26 mouse cellular contexts compared by ENCODE assay signal in the genomic region with DNA sequence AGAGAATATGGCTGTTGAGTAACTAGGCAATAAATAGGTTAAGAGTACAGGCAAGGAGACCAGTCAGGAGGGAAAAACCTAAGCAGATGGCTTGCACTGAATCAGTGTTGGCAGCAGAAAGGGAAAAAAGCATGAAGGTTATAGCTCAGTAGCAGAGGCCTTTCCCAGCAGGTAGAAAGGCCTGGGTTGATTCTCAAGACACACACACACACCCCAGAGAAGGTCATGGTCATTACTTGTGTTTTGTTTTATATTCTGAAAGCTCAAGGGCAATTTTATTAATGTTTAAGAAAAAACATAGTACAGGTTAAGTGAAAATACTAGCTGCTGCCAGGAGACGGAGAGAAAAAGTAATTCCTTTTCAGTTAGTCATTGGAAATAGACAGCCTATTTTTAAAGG. TPM values are rescaled to one million over a fixed set of nuclear protein-coding genes. Genes with fewer than 3 reads are reported as not detected.
DNase-seq lines count a peak whose midpoint lies in the region; ATAC-seq and TF ChIP-seq lines count a peak whose summit lies in the region.
"Had no signal": no experiment of that assay in that cellular context is flagged by ENCODE, and none has a peak within 500 bp of the region (broad histone marks: within the 10 kb centered on the region; RNA-seq: fewer than 3 reads in every experiment).

No protein-coding gene starts in this region.

- peak; percentile 7 to 63 for DNase-seq in adrenal gland, adult (ENCODE audit: inconsistent age in 2 of 2, low spot score in 1 of 2)
- DNase-seq in adrenal gland, adult 18-20 months (ENCODE audit: low spot score in 2 of 2): no peak
- DNase-seq in kidney, adult 2 months: peak; percentile 74
- DNase-seq in kidney, postnatal 14 days: peak; percentile 62
- DNase-seq in spleen, postnatal 14 days (ENCODE audit: low spot score in 2 of 2): no peak
- DNase-seq: adrenal gland, postnatal 36 days; gastrocnemius, postnatal 14 days; liver, postnatal 0 days; right cerebral cortex, postnatal 25 days; thymus, adult 2 months had no signal

- no peak for TF ChIP-seq POLR2A in kidney, adult 2 months (IDR thresholded peaks at IDR 0.05; ENCODE audit: low read depth, low read length)

- peak; percentile 39; the same call in 1 of the 2 replicates for ATAC-seq in intestine, embryonic 16.5 days
- no peak for ATAC-seq in intestine, postnatal 0 days
- ATAC-seq in hindbrain, embryonic 16.5 days: no peak
- ATAC-seq: forebrain, embryonic 15.5 days; liver, postnatal 0 days; midbrain, embryonic 16.5 days; Patski had no signal

- H3K4me1 ChIP-seq in intestine, embryonic 16.5 days (ENCODE audit: control insufficient read depth, insufficient read depth, low read length): no peaks in the 10 kb centered on the region
- H3K4me1 ChIP-seq in intestine, postnatal 0 days (replicated peaks; ENCODE audit: control insufficient read depth, insufficient read depth, low read length): no peaks in the 10 kb centered on the region
- peaks cover 26% of the 10 kb centered on the region; the same call in 1 of the 2 replicates for H3K4me1 ChIP-seq in kidney, adult 2 months (ENCODE audit: control insufficient read depth, insufficient read depth, low read length)
- no peaks in the 10 kb centered on the region for H3K4me1 ChIP-seq in hindbrain, embryonic 16.5 days (ENCODE audit: control insufficient read depth, insufficient read depth, low read depth, low read length)
- H3K4me1 ChIP-seq: embryonic facial prominence, embryonic 13.5 days; forebrain, embryonic 15.5 days; hindbrain, embryonic 10.5 days; limb, embryonic 10.5 days had no signal

- no peak overlapping the region for H3K4me3 ChIP-seq in intestine, embryonic 16.5 days (ENCODE audit: low read length)
- H3K4me3 ChIP-seq in intestine, postnatal 0 days (ENCODE audit: low read depth, low read length): no peak overlapping the region
- H3K4me3 ChIP-seq in kidney, adult 2 months (ENCODE audit: insufficient read depth, low read depth, low read length): no peak overlapping the region
- H3K4me3 ChIP-seq in hindbrain, embryonic 16.5 days (ENCODE audit: low read length): no peak overlapping the region
- H3K4me3 ChIP-seq: embryonic facial prominence, embryonic 13.5 days; forebrain, embryonic 15.5 days; hindbrain, embryonic 10.5 days; left cerebral cortex, adult 2 months; limb, embryonic 10.5 days had no signal

- H3K9me3 ChIP-seq in intestine, embryonic 16.5 days (ENCODE audit: control insufficient read depth, low read length): no peaks in the 10 kb centered on the region
- H3K9me3 ChIP-seq in intestine, postnatal 0 days (ENCODE audit: control insufficient read depth): no peaks in the 10 kb centered on the region
- no peaks in the 10 kb centered on the region for H3K9me3 ChIP-seq in hindbrain, embryonic 16.5 days (ENCODE audit: control insufficient read depth, low read length)
- H3K9me3 ChIP-seq: embryonic facial prominence, embryonic 13.5 days; forebrain, embryonic 15.5 days; hindbrain, embryonic 10.5 days; limb, embryonic 10.5 days had no signal

- H3K36me3 ChIP-seq in intestine, embryonic 16.5 days (ENCODE audit: control insufficient read depth, insufficient read depth, low read length): no peaks in the 10 kb centered on the region
- H3K36me3 ChIP-seq in intestine, postnatal 0 days (ENCODE audit: control insufficient read depth, insufficient read depth): no peaks in the 10 kb centered on the region
- H3K36me3 ChIP-seq in kidney, adult 2 months (ENCODE audit: control insufficient read depth, insufficient read depth, low read length): no peaks in the 10 kb centered on the region
- H3K36me3 ChIP-seq in hindbrain, embryonic 16.5 days (ENCODE audit: control insufficient read depth, insufficient read depth, low read length): no peaks in the 10 kb centered on the region
- H3K36me3 ChIP-seq: embryonic facial prominence, embryonic 13.5 days; forebrain, embryonic 15.5 days; hindbrain, embryonic 10.5 days; limb, embryonic 10.5 days had no signal

- H3K27me3 ChIP-seq in intestine, embryonic 16.5 days (replicated peaks; ENCODE audit: control insufficient read depth, insufficient read depth, low read length): no peaks in the 10 kb centered on the region
- no peaks in the 10 kb centered on the region for H3K27me3 ChIP-seq in intestine, postnatal 0 days (replicated peaks; ENCODE audit: control insufficient read depth, insufficient read depth, low read length)
- no peaks in the 10 kb centered on the region for H3K27me3 ChIP-seq in kidney, adult 2 months (replicated peaks; ENCODE audit: control insufficient read depth, insufficient read depth, low read length)
- H3K27me3 ChIP-seq in hindbrain, embryonic 16.5 days (replicated peaks; ENCODE audit: control insufficient read depth, insufficient read depth, low read length): no peaks in the 10 kb centered on the region
- H3K27me3 ChIP-seq: embryonic facial prominence, embryonic 13.5 days; forebrain, embryonic 15.5 days had no signal

- no peak for TF ChIP-seq CTCF in intestine, postnatal 0 days (IDR thresholded peaks at IDR 0.05; ENCODE audit: low read depth)
- no peak for TF ChIP-seq CTCF in kidney, adult 2 months (conservative IDR thresholded peaks at IDR 0.05; ENCODE audit: insufficient read depth, insufficient read length, low read depth, low read length)

- no peak overlapping the region for H3K4me2 ChIP-seq in intestine, embryonic 16.5 days (ENCODE audit: low read depth, low read length)
- no peak overlapping the region for H3K4me2 ChIP-seq in intestine, postnatal 0 days (replicated peaks; ENCODE audit: low read depth)
- no peak overlapping the region for H3K4me2 ChIP-seq in hindbrain, embryonic 16.5 days (ENCODE audit: low read length)
- H3K4me2 ChIP-seq: embryonic facial prominence, embryonic 13.5 days; forebrain, embryonic 15.5 days had no signal

- no peak overlapping the region for H3K27ac ChIP-seq in intestine, embryonic 16.5 days (ENCODE audit: low read length)
- H3K27ac ChIP-seq in intestine, postnatal 0 days (ENCODE audit: low read depth, low read length): no peak overlapping the region
- H3K27ac ChIP-seq in kidney, adult 2 months (ENCODE audit: insufficient read depth, low read depth, low read length): peak overlapping the region; percentile 96
- H3K27ac ChIP-seq in hindbrain, embryonic 16.5 days (ENCODE audit: low read depth, low read length): no peak overlapping the region
- H3K27ac ChIP-seq: embryonic facial prominence, embryonic 13.5 days; forebrain, embryonic 15.5 days; hindbrain, embryonic 10.5 days; left cerebral cortex, adult 2 months; limb, embryonic 10.5 days had no signal

- WGBS in intestine, embryonic 16.5 days: 89% methylated on average over 1 of the region's 1 CpGs
- WGBS in intestine, postnatal 0 days: 47% methylated on average over 1 of the region's 1 CpGs
- WGBS in kidney, adult 2 months: 16% methylated on average over 1 of the region's 1 CpGs
- WGBS in hindbrain, embryonic 16.5 days: 98% methylated on average over 1 of the region's 1 CpGs

- H3K9ac ChIP-seq in intestine, embryonic 16.5 days (ENCODE audit: low read depth, low read length): no peak overlapping the region
- no peak overlapping the region for H3K9ac ChIP-seq in intestine, postnatal 0 days (ENCODE audit: low read depth, low read length)
- H3K9ac ChIP-seq in hindbrain, embryonic 16.5 days (ENCODE audit: low read depth, low read length): no peak overlapping the region
- H3K9ac ChIP-seq: embryonic facial prominence, embryonic 13.5 days; forebrain, embryonic 15.5 days; liver, postnatal 0 days had no signal

RNA-seq across cellular contexts. Expression of a gene that starts 9.8 kb away (rescaled TPM):
- total RNA-seq in adrenal gland, adult 18-20 months (2021): under 1 TPM in 1 of 2 experiments, not detected in 1; 0.51 TPM
- 0.13 TPM in 1 of 2 replicates, not detected in the other for polyA plus RNA-seq in intestine, embryonic 16.5 days (2015; fragmentation: Nextera tagmentation; extraction: Ambion mirVana)
- polyA plus RNA-seq in intestine, postnatal 0 days (2015; fragmentation: Nextera tagmentation; extraction: Ambion mirVana): not detected in 2 replicates
- polyA plus RNA-seq in kidney, adult 2 months (2012; rRNA removed): 7.4 and 7.6 TPM in 2 replicates
- polyA plus RNA-seq in hindbrain, embryonic 16.5 days (2015; fragmentation: Nextera tagmentation; extraction: Ambion mirVana): 0.20 TPM in 1 of 2 replicates, not detected in the other
- total RNA-seq: layer of hippocampus, adult 8-10 months; left cerebral cortex, adult 2 months; liver, adult 2 months; megakaryocyte-erythroid progenitor cell, adult 5-6 weeks; neutrophil, adult 5-6 weeks had no signal
- polyA plus RNA-seq: embryonic facial prominence, embryonic 13.5 days; forebrain, embryonic 15.5 days; hindbrain, embryonic 10.5 days; limb, embryonic 10.5 days; liver, adult 2 months; liver, postnatal 0 days; midbrain, embryonic 16.5 days; Patski; spleen, adult 2 months; stomach, embryonic 16.5 days had no signal

RNA-seq across cellular contexts. Expression of a gene that starts 42.0 kb away (rescaled TPM):
- 10 to 100 TPM; 24.6 to 55.6 TPM for total RNA-seq in adrenal gland, adult 18-20 months (2021)
- polyA plus RNA-seq in intestine, embryonic 16.5 days (2015; fragmentation: Nextera tagmentation; extraction: Ambion mirVana): 45.7 and 60.3 TPM in 2 replicates
- polyA plus RNA-seq in intestine, postnatal 0 days (2015; fragmentation: Nextera tagmentation; extraction: Ambion mirVana): 34.2 and 36.9 TPM in 2 replicates
- 333 and 352 TPM in 2 replicates for polyA plus RNA-seq in kidney, adult 2 months (2012; rRNA removed)
- polyA plus RNA-seq in hindbrain, embryonic 16.5 days (2015; fragmentation: Nextera tagmentation; extraction: Ambion mirVana): 8.6 and 11.2 TPM in 2 replicates

RNA-seq across cellular contexts. Expression of a gene that starts 47.0 kb away (rescaled TPM):
- 10 to 100 TPM; 12.8 to 15.6 TPM for total RNA-seq in adrenal gland, adult 18-20 months (2021)
- 6.1 and 10.2 TPM in 2 replicates for polyA plus RNA-seq in intestine, embryonic 16.5 days (2015; fragmentation: Nextera tagmentation; extraction: Ambion mirVana)
- 6.0 and 7.3 TPM in 2 replicates for polyA plus RNA-seq in intestine, postnatal 0 days (2015; fragmentation: Nextera tagmentation; extraction: Ambion mirVana)
- polyA plus RNA-seq in kidney, adult 2 months (2012; rRNA removed): 9.2 and 9.6 TPM in 2 replicates
- polyA plus RNA-seq in hindbrain, embryonic 16.5 days (2015; fragmentation: Nextera tagmentation; extraction: Ambion mirVana): 11.2 and 12.9 TPM in 2 replicates

RNA-seq across cellular contexts. Expression of a gene that starts 53.6 kb away (rescaled TPM):
- total RNA-seq in adrenal gland, adult 18-20 months (2021): 10 to 100 TPM; 14.2 to 17.2 TPM
- 1.4 and 1.8 TPM in 2 replicates for polyA plus RNA-seq in intestine, embryonic 16.5 days (2015; fragmentation: Nextera tagmentation; extraction: Ambion mirVana)
- 3.8 and 4.1 TPM in 2 replicates for polyA plus RNA-seq in intestine, postnatal 0 days (2015; fragmentation: Nextera tagmentation; extraction: Ambion mirVana)
- polyA plus RNA-seq in kidney, adult 2 months (2012; rRNA removed): 21.0 and 23.5 TPM in 2 replicates
- polyA plus RNA-seq in hindbrain, embryonic 16.5 days (2015; fragmentation: Nextera tagmentation; extraction: Ambion mirVana): 4.1 and 5.3 TPM in 2 replicates
- polyA plus RNA-seq: limb, embryonic 10.5 days had no signal

RNA-seq across cellular contexts. Expression of a gene that starts 59.5 kb away (rescaled TPM):
- 10 to 100 TPM; 53.1 to 59.3 TPM for total RNA-seq in adrenal gland, adult 18-20 months (2021)
- 5.1 and 5.8 TPM in 2 replicates for polyA plus RNA-seq in intestine, embryonic 16.5 days (2015; fragmentation: Nextera tagmentation; extraction: Ambion mirVana)
- polyA plus RNA-seq in intestine, postnatal 0 days (2015; fragmentation: Nextera tagmentation; extraction: Ambion mirVana): 8.0 and 9.3 TPM in 2 replicates
- polyA plus RNA-seq in kidney, adult 2 months (2012; rRNA removed): 47.1 and 59.0 TPM in 2 replicates
- polyA plus RNA-seq in hindbrain, embryonic 16.5 days (2015; fragmentation: Nextera tagmentation; extraction: Ambion mirVana): 4.8 and 5.9 TPM in 2 replicates

Comparison
In these comparisons a context has a peak if more than half of its experiments do, and no peak if none do; other contexts are left out.
1. DNase-seq: peak in adrenal gland, adult (2 of 2), kidney, adult 2 months (single experiment) and kidney, postnatal 14 days (single experiment); none in adrenal gland, adult 18-20 months (0 of 2) and spleen, postnatal 14 days (0 of 2).